Mouse (Mus musculus): ENCODE results near the gene Aco1.

- TF ChIP-seq CTCF (IDR thresholded peaks at IDR 0.05; ENCODE audit: low read depth), result no peak
- TF ChIP-seq EP300 (IDR thresholded peaks at IDR 0.05; ENCODE audit: low read depth), result no peak
Measured at GRCm38 (mm10) chr4:40172336-40172735, 29.5 kb downstream of the Aco1 start.
